Mouse (Mus musculus) heart, postnatal 0 days (tissue): ENCODE results near the gene Gm6793.

Experiments used
- CTCF ChIP-seq: IDR thresholded peaks from 2 replicates; pipeline ENCODE4 v1.5.1; 2016; ENCODE audit warnings: antibody characterized with exemption, control low read depth, low read depth
- EP300 ChIP-seq: IDR thresholded peaks from 2 replicates; pipeline ENCODE4 v1.6.1; 2016; ENCODE audit warnings: antibody characterized with exemption, low read depth

DNA sequence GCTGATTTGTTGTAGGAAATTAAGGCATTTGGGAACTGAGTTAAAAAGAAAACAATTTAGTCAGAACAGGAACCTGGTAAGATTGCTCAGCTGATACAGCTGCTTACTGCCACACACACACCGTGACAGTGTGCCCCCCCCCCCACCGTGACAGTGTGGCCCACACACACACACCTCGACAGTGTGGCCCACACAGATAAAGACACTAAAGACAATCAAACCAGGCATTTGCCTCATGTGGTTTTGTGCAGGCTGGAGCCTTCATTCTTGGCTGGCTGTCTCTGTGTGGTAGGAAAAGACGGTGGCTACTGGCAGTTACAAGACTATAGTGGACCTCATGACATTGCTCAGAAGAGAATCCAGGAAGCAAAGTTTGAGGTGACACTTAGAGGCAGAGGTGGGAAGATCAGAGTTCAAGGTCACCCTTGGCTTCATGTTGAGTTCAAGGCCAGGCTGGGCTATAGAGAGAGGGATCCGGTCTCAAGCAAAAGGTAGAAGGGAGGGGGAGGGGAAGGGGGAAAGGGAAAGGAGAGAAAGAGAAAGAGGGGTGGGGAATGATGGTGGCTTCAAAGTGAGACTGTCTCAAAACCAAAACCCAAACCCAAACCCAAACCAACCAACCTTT lies 47.5 kb downstream of the Gm6793 start:
- TF ChIP-seq EP300, result no peak
- no peak for TF ChIP-seq CTCF
